ENCODE assay signal across 13 mouse cellular contexts in the genomic region with DNA sequence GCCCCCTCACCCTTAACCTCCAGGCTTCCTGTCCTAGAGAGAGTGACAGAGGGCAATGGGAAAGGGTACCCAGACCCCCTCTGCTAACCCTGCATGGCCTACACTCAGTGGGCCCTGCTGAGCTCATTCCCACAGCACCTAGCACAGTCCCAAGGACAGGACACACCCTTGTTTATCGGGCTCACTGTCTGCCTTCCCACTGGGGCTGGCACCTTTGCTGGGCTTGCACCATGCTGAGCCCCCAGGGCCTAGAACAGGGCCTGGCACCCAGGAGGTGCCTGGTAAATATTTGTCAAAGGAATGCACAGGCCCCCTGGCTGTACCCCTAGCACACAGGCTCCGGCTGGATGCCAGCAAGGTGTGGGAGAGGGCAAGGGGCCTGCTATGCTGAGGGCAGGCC. TPM values are rescaled to one million over a fixed set of nuclear protein-coding genes. Genes with fewer than 3 reads are reported as not detected.
A peak's percentile ranks its signal among the peaks of the same experiment; 100 is the strongest.
DNase-seq lines count a peak whose midpoint lies in the region; ATAC-seq lines count a peak whose summit lies in the region.
"Had no signal": no experiment of that assay in that cellular context is flagged by ENCODE, and none has a peak within 500 bp of the region (broad histone marks: within the 10 kb centered on the region; RNA-seq: fewer than 3 reads in every experiment).

No protein-coding gene starts in this region.

- peaks cover 15% of the 10 kb centered on the region for H3K27me3 ChIP-seq in lung, embryonic 16.5 days (ENCODE audit: control insufficient read depth, insufficient read depth, low read depth, low read length)

- WGBS in lung, embryonic 16.5 days = 45% methylated on average over 2 of the region's 2 CpGs

- H3K4me3 ChIP-seq in lung, embryonic 16.5 days (ENCODE audit: low read length) = no peak overlapping the region
- H3K4me3 ChIP-seq: erythroblast, embryonic 14.5 days; midbrain, embryonic 12.5 days had no signal

- intact Hi-C loops in heart, postnatal 10 days (cut with DNase I) = no loop called here

- H3K4me2 ChIP-seq in lung, embryonic 16.5 days (ENCODE audit: low read depth, low read length) = 0 out of 2 replicates have a peak overlapping the region, but pooled peaks have one; percentile 0
- H3K4me2 ChIP-seq: midbrain, embryonic 12.5 days had no signal

- peak overlapping the region; percentile 29; the same call in 1 of the 2 replicates for H3K9ac ChIP-seq in lung, embryonic 16.5 days (ENCODE audit: low read length)
- H3K9ac ChIP-seq: midbrain, embryonic 12.5 days had no signal

- peak overlapping the region; percentile 21 for H3K27ac ChIP-seq in lung, embryonic 16.5 days (ENCODE audit: low read length)
- H3K27ac ChIP-seq: midbrain, embryonic 12.5 days had no signal

- ATAC-seq in lung, embryonic 16.5 days (ENCODE audit: low read depth) = no peak
- ATAC-seq: lung, postnatal 0 days had no signal

- no peaks in the 10 kb centered on the region for H3K36me3 ChIP-seq in lung, embryonic 16.5 days (ENCODE audit: control insufficient read depth, insufficient read depth, low read length)
- H3K36me3 ChIP-seq: midbrain, embryonic 12.5 days had no signal

- no peaks in the 10 kb centered on the region for H3K9me3 ChIP-seq in lung, embryonic 16.5 days (ENCODE audit: control insufficient read depth, low read length)
- H3K9me3 ChIP-seq: midbrain, embryonic 12.5 days had no signal

- DNase-seq in cerebellum, adult 11-12 months = peak; percentile 71
- DNase-seq in cerebellum, postnatal 4 days (ENCODE audit: low spot score in 2 of 2) = no peak
- DNase-seq in heart, postnatal 10 days = peak; percentile 28 to 37
- DNase-seq in heart, adult 18-20 months = no peak
- DNase-seq in lung, postnatal 10 days = no peak
- no peak for DNase-seq in adipocyte (ENCODE audit: low spot score)
- no peak for DNase-seq in adrenal gland, postnatal 36 days
- DNase-seq: kidney, postnatal 25 days; right cerebral cortex, postnatal 14 days had no signal

- H3K4me1 ChIP-seq in lung, embryonic 16.5 days (replicated peaks; ENCODE audit: control insufficient read depth, insufficient read depth, low read length) = peaks cover 84% of the 10 kb centered on the region

RNA-seq across cellular contexts. Expression of a gene that starts 9.6 kb away (rescaled TPM):
- total RNA-seq in heart, postnatal 10 days (2021) = 100 to 1,000 TPM; 256 to 266 TPM
- total RNA-seq in heart, adult 18-20 months (2021) = 100 to 1,000 TPM; 250 to 260 TPM
- polyA plus RNA-seq in lung, embryonic 16.5 days (2015; fragmentation: Nextera tagmentation; extraction: Ambion mirVana) = 43.9 and 44.6 TPM in 2 replicates
- total RNA-seq in adrenal gland, postnatal 36 days (2021) = 100 to 1,000 TPM in 1 of 2 experiments, 10 to 100 TPM in 1; 99.9 to 108 TPM

RNA-seq across cellular contexts. Expression of a gene that starts 32.1 kb away (rescaled TPM):
- 1 to 10 TPM; 3.1 to 3.8 TPM for total RNA-seq in heart, postnatal 10 days (2021)
- total RNA-seq in heart, adult 18-20 months (2021) = 10 to 100 TPM; 10.0 to 13.2 TPM
- 6.3 and 6.5 TPM in 2 replicates for polyA plus RNA-seq in lung, embryonic 16.5 days (2015; fragmentation: Nextera tagmentation; extraction: Ambion mirVana)
- total RNA-seq in adrenal gland, postnatal 36 days (2021) = 1 to 10 TPM; 9.1 to 10.0 TPM

RNA-seq across cellular contexts. Expression of a gene that starts 40.8 kb away (rescaled TPM):
- total RNA-seq in heart, postnatal 10 days (2021) = 10 to 100 TPM; 23.7 to 25.0 TPM
- 10 to 100 TPM; 31.5 to 35.7 TPM for total RNA-seq in heart, adult 18-20 months (2021)
- polyA plus RNA-seq in lung, embryonic 16.5 days (2015; fragmentation: Nextera tagmentation; extraction: Ambion mirVana) = 38.6 and 43.0 TPM in 2 replicates
- 10 to 100 TPM; 63.3 to 70.5 TPM for total RNA-seq in adrenal gland, postnatal 36 days (2021)

RNA-seq across cellular contexts. Expression of a gene that starts 49.9 kb away (rescaled TPM):
- 10 to 100 TPM; 77.8 to 88.5 TPM for total RNA-seq in heart, postnatal 10 days (2021)
- 10 to 100 TPM; 88.5 to 96.7 TPM for total RNA-seq in heart, adult 18-20 months (2021)
- 110 and 120 TPM in 2 replicates for polyA plus RNA-seq in lung, embryonic 16.5 days (2015; fragmentation: Nextera tagmentation; extraction: Ambion mirVana)
- total RNA-seq in adrenal gland, postnatal 36 days (2021) = 100 to 1,000 TPM; 116 to 119 TPM

RNA-seq across cellular contexts. Expression of a gene that starts 56.2 kb away (rescaled TPM):
- 100 to 1,000 TPM; 275 to 333 TPM for total RNA-seq in heart, postnatal 10 days (2021)
- total RNA-seq in heart, adult 18-20 months (2021) = 100 to 1,000 TPM; 297 to 306 TPM
- polyA plus RNA-seq in lung, embryonic 16.5 days (2015; fragmentation: Nextera tagmentation; extraction: Ambion mirVana) = 980 and 996 TPM in 2 replicates
- total RNA-seq in adrenal gland, postnatal 36 days (2021) = 100 to 1,000 TPM; 569 to 727 TPM

Comparison
In these comparisons a context has a peak if more than half of its experiments do, and no peak if none do; other contexts are left out.
1. DNase-seq: peak in cerebellum, adult 11-12 months (single experiment) and heart, postnatal 10 days (2 of 2); none in cerebellum, postnatal 4 days (0 of 2), heart, adult 18-20 months (0 of 2), lung, postnatal 10 days (single experiment), adipocyte (single experiment) and adrenal gland, postnatal 36 days (0 of 2).